Mouse (Mus musculus) lung, adult 2 months (tissue): ENCODE measurements around the gene Tek. TPM values are rescaled to one million over a fixed set of nuclear protein-coding genes. Genes with fewer than 3 reads are reported as not detected.

Experiments used
- DNase-seq: peaks from one replicate; pipeline ENCODE4 v3.0.0; 2022
- H3K4me1 ChIP-seq: fragments of 200-500 bp; 2 replicates; pipeline ENCODE4 v1.6.1; 2011; ENCODE audit warnings: low read length; ENCODE audit not compliant: control insufficient read depth, insufficient read depth
- H3K4me3 ChIP-seq: fragments of 200-500 bp; replicated peaks from 2 replicates; pipeline ENCODE3; 2011; ENCODE audit warnings: low read depth, mild to moderate bottlenecking, control low read depth, low read length; ENCODE audit errors: extremely low read depth
- CTCF ChIP-seq: fragments of 200-500 bp; IDR thresholded peaks from 2 replicates; pipeline ENCODE4 v1.5.1; 2011; ENCODE audit warnings: mild to moderate bottlenecking, low read length, control low read depth; ENCODE audit not compliant: insufficient read depth
- POLR2A ChIP-seq: fragments of 200-500 bp; IDR thresholded peaks from 2 replicates; pipeline ENCODE4 v1.6.1; 2011; ENCODE audit warnings: low read depth, mild to moderate bottlenecking, control low read depth, low read length, borderline replicate concordance; ENCODE audit errors: extremely low read depth
- WGBS: fragments of 180-500 bp; shearing (Covaris S2); methylation state at CpG from one replicate; pipeline ENCODE4 v1.1.7; 2018; 5-methylcytosine and 5-hydroxymethylcytosine counted together
- polyA plus RNA-seq: library from polyadenylated mRNA; depleted of rRNA; stranded (reverse); fragments of >200 nt; gene quantifications from 2 replicates; pipeline ENCODE4 v1.2.3, GENCODE M21; 2012; rRNA removed

Tek gene
- polyA plus RNA-seq, 1 experiment, result 78.6 TPM

DNA sequence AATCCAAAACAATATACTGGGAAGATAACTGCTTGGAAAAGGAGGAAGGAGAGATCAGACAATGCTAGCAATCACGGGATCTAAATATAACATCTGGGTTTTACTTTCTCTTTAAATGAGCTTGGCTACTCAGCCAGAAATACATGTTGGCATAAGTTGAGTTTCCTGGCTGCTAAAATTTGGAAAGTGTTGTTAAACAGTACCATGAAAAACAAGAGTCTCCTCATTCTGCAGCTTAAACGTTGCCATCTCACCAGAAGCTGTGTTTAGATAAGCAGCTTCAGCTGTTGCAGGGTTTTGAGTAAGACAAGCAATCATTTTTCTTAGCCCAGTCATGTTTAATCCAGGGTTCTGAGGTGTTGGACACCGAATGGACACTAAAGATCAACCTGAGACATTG lies 162.7 kb downstream of the Tek start:
- TF ChIP-seq POLR2A (no peak), CTCF (no peak)
- 21% methylated on average over 3 of the region's 3 CpGs for WGBS
- no peak overlapping the region for H3K4me3 ChIP-seq
- peaks cover 4% of the 10 kb centered on the region; the same call in 1 of the 2 replicates for H3K4me1 ChIP-seq
- no peak for DNase-seq

Other genes with a start within 250 kb of the Tek start
- gene Gm10306, start 182.7 kb upstream of the Tek start, polyA plus RNA-seq, result not detected in 2 replicates
- 5.2 and 7.7 TPM in 2 replicates for gene Caap1, start 182.5 kb upstream of the Tek start, polyA plus RNA-seq
- 36.5 and 53.0 TPM in 2 replicates for gene Plaa, start 136.0 kb upstream of the Tek start, polyA plus RNA-seq
- 1.3 and 1.4 TPM in 2 replicates for gene Ift74, start 124.8 kb upstream of the Tek start, polyA plus RNA-seq
- gene Lrrc19, start 89.1 kb upstream of the Tek start, polyA plus RNA-seq, result 0.03 TPM in 1 of 2 replicates, not detected in the other
- not detected in 2 replicates for gene Eqtn, start 189.6 kb downstream of the Tek start, polyA plus RNA-seq
- 4.0 and 7.6 TPM in 2 replicates for gene Mysm1, start 239.8 kb downstream of the Tek start, polyA plus RNA-seq